Mouse (Mus musculus) CD4-positive naive resting alpha-beta T cell, adult 76 days (primary cell): ENCODE data around the gene Kcnc1. TPM values are rescaled to one million over a fixed set of nuclear protein-coding genes. Genes with fewer than 3 reads are reported as not detected.

ENCODE experiments used
- total RNA-seq: library from RNA; stranded (reverse); gene quantifications from one replicate; pipeline ENCODE4 v1.2.4, GENCODE M21; 2023

Gene Kcnc1
- 0.26 TPM for total RNA-seq

DNA sequence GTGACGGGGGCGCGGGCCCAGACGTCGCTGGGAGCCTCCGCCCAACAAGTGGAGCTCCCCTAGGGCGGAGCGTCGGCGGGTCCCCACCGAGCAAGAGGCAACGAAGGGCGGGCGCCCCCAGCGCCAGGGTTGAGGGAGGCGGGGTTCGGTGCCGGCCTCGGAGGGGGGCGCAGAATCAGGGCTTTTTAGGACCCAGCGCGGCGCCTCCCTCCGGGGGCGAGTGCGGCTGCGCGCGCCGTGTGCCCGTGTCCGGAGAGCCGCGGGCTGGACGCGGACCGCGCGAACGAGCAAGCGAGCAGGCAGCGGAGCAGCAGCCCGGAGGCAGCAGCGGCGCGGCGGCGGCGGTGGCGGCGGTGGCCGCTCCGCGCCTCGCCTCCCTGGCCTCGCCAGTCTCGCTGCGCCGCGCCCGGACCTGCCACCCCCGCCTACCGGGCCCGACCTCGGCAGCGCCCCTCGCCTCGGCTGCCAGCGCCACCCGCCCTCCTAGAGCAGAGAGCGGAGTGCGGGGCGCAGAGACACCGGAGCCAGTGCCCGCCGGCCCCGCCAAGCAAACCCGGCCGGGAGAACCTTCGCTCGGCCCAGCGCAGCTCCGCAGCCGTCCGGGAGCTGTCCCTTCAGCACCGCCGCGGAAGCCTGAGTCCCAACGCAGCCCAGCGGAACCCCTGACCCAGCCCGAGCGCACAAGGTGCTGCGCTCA is at the start of gene Kcnc1:
TSS of gene Kcnc1 (plus strand) at position 267 of the 697 bp plus-strand sequence.

DNA sequence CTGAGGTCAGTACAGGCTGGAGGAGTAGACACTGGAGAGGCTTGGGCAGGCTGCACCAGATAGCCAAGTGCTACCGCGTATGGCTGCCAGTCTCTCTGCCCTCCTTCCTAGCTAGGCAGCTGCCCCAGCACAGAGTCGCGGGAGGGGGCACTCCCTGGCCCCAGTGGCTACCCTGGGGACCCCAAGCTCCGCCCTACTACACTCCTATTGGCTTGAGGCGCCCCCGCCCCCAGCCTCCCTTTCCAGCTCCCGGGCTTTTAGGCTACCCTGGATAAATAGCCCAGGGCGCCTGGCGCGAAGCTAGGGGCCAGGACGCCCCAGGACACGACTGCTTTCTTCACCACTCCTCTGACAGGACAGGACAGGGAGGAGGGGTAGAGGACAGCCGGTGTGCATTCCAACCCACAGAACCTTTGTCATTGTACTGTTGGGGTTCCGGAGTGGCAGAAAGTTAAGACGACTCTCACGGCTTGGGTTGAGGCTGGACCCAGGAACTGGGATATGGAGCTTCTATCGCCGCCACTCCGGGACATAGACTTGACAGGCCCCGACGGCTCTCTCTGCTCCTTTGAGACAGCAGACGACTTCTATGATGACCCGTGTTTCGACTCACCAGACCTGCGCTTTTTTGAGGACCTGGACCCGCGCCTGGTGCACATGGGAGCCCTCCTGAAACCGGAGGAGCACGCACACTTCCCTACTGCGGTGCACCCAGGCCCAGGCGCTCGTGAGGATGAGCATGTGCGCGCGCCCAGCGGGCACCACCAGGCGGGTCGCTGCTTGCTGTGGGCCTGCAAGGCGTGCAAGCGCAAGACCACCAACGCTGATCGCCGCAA is 19.9 kb upstream of the Kcnc1 start, which contains the start of gene Myod1:
TSS of gene Myod1 (plus strand) at position 303 of the 836 bp plus-strand sequence.

Other genes with a start within 250 kb of the Kcnc1 start
- gene Abcc8, start 216.5 kb upstream of the Kcnc1 start, total RNA-seq, result 0.76 TPM
- gene Ush1c, start 158.0 kb upstream of the Kcnc1 start, total RNA-seq, result not detected
- gene Otog, start 155.5 kb upstream of the Kcnc1 start, total RNA-seq, result not detected
- not detected for gene Myod1, start 20.0 kb upstream of the Kcnc1 start, total RNA-seq
- 22.1 TPM for gene Sergef, start 243.3 kb downstream of the Kcnc1 start, total RNA-seq